Mouse (Mus musculus) layer of hippocampus, adult 2 months (tissue): ENCODE results near the gene Tmem135. TPM values are rescaled to one million over a fixed set of nuclear protein-coding genes. Genes with fewer than 3 reads are reported as not detected.

Source experiments
- DNase-seq, 2 experiments: peaks; one replicate each; pipeline ENCODE4 v3.0.0; 2022; ENCODE audit warnings: low spot score in 2 of 2
- H3K27ac ChIP-seq: fragments of 200-600 bp; 2 replicates; pipeline ENCODE4 v1.8.1; 2022
- H3K4me3 ChIP-seq: fragments of 200-600 bp; 2 replicates; pipeline ENCODE4 v1.8.1; 2022; ENCODE audit warnings: mild to moderate bottlenecking
- CTCF ChIP-seq: fragments of 200-600 bp; conservative IDR thresholded peaks from 2 replicates; pipeline ENCODE4 v1.8.1; 2022; ENCODE audit warnings: antibody characterized with exemption, mild to moderate bottlenecking, moderate library complexity
- total RNA-seq, 2 experiments: library from RNA; stranded (reverse); gene quantifications; 2 replicates each; pipeline ENCODE4 v1.2.3; 2021

The Tmem135 gene
- total RNA-seq, 2 experiments from 2014 or later = 73.3 to 74.1 TPM

DNA sequence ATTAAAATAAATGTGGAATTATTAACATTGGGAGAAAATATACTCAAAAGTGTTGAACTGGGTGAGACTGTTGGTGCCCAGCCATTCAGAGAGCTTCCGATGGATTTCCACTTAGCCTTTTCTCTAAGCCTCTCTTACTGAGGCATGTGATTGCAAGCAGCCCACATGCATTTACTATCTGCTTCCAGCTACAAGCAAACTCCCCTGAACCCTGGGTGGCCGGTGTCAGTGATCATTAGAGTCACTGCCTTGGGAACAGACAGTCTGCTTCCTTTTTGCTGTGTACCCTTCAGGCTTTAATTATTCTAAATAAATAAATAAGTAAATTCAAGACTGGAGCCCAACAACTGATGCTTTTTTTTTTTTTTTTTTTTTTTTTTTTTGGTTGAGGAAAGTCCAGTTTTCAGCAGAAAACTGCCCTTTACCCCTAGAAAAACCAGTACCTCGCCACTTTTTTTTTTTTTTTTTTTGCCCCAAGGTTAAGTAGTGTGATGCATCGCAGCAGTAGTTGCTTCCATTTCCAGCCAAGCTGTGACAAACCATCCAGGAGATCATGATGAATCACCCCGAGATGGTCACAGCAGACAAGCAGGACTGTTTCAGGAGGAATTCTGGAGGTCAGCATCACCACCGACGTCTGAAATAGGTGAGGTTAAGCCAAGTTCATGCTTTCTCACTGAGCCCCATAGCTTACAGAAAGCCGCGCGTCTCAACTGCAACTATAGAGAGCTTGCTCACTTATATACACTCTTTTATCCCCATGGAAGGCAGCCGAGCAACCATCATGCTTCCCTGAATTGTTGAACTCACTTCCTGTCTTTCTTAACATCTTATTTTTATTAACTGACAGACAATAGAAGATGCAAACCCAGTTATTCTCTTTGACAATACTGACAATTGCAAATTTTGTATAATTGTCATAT, 22.0 kb upstream of the Tmem135 start:
- Histone ChIP-seq H3K27ac (no peak overlapping the region), H3K4me3 (no peak overlapping the region)
- no peak for TF ChIP-seq CTCF
- DNase-seq = no peak

DNA sequence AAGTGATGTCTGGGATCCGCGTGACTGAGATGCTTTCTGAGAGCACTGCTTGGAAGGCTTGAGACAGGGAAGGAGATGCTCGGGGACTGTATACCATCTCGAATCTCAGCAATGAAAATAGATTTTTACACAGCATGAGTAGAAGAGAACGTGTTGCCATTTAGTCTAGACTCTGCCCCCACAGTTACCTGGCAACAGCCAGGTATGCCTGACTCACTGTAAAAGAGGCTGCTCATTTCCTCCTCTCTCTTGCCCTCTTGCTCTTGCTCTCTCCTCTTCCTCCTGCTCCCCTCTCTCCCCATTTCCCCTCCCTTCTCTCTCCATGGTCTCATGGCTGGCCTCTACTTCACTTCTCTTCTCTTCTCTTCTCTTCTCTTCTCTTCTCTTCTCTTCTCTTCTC, 20.6 kb upstream of the Tmem135 start:
- no peak for DNase-seq
- no peak overlapping the region for H3K4me3 ChIP-seq
- no peak overlapping the region for H3K27ac ChIP-seq
- TF ChIP-seq CTCF = no peak

DNA sequence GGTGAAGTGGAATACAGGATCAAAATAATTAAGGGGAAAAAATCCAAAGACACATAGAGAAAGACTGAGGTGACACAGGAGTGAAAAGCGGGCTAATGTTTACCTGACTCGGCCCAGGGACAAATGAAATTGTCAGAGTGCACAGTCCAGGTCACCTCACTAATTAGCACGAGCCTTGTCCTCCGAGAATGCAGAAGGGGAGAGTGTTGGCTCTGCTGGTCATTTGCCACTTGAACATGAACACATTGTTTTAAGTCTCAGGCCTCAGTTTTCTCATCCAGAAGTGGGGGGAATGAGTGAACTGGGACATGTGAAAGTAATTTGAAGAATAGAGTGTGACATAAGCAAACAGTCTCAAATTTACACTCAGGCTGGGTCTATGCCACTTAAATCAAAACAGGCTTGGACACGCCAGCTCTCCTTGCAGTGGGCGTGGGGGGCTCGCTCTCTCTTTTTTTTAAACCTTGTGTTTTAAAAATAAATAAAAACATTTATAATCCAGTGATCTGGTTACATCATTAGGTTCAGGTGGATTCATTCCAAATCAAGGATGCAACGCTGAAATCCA, 19.8 kb upstream of the Tmem135 start:
- H3K4me3 ChIP-seq = no peak overlapping the region
- TF ChIP-seq CTCF = no peak
- no peak for DNase-seq
- no peak overlapping the region for H3K27ac ChIP-seq

DNA sequence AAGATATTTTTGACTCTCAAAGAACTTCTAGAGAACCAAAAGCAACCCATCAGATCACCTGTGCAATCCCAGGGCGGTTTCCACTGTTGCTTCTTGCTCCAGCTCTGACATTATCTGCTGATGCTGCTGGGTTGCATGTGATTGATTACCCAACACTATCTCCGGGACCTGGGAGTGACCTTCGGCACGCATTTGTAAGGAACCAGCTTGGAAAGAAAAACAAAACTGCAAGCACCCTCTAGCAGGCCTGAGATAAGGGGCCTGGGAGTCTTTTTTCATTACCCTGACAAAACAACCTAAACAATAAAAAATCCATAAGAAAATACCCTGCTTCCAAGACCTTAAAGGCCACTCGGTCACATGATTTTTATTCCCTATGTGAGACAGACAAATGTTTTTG, 19.2 kb upstream of the Tmem135 start:
- TF ChIP-seq CTCF = no peak
- no peak for DNase-seq
- H3K4me3 ChIP-seq = no peak overlapping the region
- H3K27ac ChIP-seq = no peak overlapping the region

DNA sequence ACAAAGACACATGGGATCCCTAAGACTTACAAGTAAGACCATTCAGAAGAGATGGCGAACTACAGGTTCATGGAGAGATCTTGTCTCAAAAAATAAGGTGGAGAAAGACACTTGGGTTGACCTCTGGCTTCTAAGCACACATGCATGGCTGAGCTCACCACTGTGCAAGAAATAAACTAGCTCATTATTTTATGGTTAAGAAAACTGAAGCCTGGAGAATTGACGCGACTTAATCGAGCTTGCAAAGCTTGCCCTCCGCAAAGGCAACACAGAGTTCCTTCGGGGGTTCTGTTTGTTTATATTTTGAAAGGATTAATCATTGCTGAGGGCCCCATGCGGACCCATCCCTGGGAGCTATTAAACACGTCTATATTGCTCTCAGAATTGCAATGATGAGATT, 18.6 kb upstream of the Tmem135 start:
- H3K4me3 ChIP-seq = no peak overlapping the region
- H3K27ac ChIP-seq = no peak overlapping the region
- no peak for DNase-seq
- TF ChIP-seq CTCF = no peak

DNA sequence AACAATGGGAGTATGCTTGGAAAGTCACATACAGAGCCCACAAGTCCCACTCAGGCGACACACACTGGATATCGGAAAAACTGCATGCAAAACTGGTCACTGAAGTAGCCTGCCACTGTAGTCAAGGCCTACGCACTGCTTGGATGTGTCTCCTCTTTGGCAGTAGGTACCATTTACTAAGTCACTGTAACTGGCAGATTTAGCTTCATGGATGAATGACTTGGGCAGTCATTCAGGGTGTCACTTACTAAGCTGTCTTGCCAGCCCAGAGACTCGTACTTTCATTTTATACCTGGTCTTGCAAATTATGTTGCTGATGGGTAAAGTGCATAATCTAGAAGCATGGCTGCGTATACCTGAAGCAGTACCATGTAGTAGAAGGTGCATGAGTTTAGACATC, 17.3 kb upstream of the Tmem135 start:
- H3K27ac ChIP-seq = no peak overlapping the region
- no peak for DNase-seq
- TF ChIP-seq CTCF = no peak
- H3K4me3 ChIP-seq = no peak overlapping the region

DNA sequence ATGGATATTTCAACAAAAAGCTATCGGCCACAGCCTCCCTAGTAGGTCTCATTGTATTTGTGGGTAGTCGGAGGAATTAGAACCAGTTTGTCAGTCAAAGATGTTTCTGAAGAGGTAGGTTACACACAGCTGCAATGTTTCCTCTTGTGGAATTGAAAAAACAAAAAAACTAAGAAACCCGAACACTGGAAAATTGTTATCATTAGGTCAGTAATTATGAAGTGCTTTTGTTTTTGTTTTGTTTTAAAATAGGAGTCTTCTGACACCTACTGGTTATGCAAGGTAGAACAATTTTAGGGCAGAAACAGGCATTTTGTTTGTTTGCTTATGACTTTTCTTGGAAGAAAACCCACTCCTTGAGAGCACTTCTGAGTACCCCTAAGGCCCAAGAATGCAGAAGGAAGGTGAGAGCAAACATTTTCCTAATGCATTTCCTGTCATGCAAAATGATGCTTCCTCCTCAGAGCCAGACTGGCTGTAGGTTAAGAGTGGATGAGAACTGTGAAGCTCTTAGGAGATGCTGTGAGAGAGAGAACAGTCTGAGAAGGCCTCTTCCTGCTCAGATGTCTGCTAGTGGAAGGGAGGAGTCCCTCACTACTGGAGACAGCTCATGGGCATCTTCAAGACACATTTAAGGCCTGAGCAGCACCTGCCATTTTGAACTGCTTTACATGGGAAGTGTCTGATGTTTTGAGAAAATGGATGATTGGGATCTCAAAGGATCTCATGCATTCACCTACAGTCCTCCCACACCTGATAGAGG, 15.1 kb upstream of the Tmem135 start:
- peak overlapping the region; percentile 33; the same call in 1 of the 2 replicates for H3K4me3 ChIP-seq
- no peak for DNase-seq
- H3K27ac ChIP-seq = peak overlapping the region; percentile 54; the same call in 1 of the 2 replicates
- peak; percentile 94 for TF ChIP-seq CTCF

DNA sequence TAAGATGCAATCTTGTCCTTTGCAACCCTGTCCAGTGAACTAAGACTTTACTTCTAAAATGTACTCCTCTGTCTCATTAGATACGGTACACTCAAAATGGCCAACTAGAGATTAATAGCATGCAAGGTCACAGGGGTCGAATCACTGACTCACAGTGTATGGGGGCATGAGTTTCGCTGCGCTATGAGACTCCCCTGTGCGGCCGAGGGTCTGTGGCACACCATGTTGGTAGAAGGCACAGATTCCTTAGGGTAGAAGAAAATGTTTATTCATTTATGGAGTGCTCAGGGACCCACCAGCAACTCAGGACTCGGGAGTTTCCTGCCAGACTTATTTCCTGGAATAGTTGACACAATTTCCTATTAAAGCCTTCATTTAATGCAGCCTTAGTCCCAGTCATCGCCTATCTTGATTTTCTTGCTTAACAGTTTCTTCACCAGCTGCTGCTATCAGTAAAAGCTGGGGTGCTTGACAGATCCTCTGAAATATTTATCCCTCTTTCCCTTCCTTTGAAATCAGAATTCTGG, 14.2 kb upstream of the Tmem135 start:
- DNase-seq = no peak
- Histone ChIP-seq H3K27ac (no peak overlapping the region), H3K4me3 (no peak overlapping the region)
- no peak for TF ChIP-seq CTCF

DNA sequence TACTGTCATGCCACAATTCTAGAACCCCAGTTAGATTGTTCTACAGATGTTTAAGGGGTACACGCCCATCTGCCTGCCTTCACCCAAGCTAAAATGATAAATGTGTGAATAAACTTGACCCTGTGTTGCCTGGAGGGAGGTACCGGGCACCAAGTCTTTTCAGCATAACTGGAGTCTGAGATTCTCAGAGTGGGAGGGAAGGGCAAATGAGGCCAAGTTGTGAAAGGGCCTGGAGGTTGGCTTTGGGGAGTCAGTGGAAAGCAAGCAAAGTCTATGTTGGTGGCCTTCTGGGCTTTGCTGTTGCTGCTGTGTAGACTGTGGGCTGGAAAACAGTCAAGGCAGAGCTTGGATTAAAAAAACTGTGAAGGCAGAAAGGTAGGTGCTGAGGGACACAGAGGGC, 13.7 kb upstream of the Tmem135 start:
- TF ChIP-seq CTCF = no peak

DNA sequence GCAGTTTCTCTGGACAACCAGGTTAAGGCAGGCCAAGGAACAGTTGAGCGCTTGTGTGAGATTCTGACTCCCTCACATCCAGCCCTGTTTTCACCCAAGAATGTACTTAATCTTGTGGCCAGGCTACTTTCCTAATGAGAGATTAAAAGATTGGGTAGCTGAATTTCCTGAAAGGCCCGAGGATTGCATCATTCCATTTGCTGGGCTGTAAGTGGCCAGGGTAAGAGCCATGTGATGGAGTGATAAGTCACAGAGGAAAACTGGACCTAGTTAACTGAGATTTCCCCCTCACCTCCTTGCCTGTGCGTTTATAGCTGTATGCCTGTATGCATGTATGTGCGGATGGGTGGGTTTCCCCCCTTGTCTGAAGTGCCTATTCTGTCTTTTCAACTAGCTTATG, 12.0 kb upstream of the Tmem135 start:
- no peak for DNase-seq
- no peak for TF ChIP-seq CTCF
- no peak overlapping the region for H3K4me3 ChIP-seq
- H3K27ac ChIP-seq = no peak overlapping the region

More for the DNA sequence above, 13.7 kb upstream of the Tmem135 start:
- H3K27ac ChIP-seq = no peak overlapping the region
- H3K4me3 ChIP-seq = no peak overlapping the region
- DNase-seq = no peak

DNA sequence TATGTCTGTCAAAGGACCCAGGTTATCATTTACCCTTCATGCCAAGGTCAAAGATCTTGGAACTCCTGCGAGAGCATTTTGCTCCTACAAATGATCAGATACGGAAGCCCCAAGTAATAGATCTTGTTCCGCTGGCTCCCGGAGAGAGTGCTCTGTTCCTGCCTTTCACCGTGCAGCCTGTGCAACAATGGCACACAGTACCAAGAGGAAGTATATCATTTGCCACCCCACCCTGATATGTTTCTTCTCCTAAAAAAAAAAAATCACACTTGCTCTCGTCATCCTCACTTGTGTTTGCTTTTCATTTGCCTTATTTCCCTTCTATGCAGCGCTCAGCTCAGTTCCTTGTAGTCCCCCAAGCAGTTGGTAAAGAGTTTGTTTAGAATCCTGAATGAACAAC, 8.1 kb upstream of the Tmem135 start:
- Histone ChIP-seq H3K4me3 (no peak overlapping the region), H3K27ac (no peak overlapping the region)
- no peak for TF ChIP-seq CTCF
- no peak for DNase-seq

DNA sequence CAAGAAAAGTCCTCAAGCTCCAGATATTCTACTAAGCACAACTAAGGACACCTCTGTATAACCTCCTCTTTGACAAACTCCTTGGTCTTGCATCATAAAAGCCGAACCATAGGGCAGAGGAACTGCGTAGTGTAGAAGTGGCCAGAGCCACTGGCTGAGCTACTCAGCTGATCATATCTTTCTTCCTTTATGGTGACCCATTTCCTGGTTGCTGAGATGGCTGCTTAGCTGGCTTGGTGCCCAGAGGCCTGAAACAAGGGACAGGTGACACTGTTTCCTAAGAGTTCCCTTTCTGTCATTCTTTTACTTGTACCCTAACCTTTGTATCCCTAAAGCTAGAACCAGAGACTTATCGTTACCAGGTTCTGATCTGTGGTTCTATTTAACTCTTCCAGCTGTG, 7.3 kb upstream of the Tmem135 start:
- no peak for TF ChIP-seq CTCF
- Histone ChIP-seq H3K4me3 (no peak overlapping the region), H3K27ac (no peak overlapping the region)
- DNase-seq = no peak

DNA sequence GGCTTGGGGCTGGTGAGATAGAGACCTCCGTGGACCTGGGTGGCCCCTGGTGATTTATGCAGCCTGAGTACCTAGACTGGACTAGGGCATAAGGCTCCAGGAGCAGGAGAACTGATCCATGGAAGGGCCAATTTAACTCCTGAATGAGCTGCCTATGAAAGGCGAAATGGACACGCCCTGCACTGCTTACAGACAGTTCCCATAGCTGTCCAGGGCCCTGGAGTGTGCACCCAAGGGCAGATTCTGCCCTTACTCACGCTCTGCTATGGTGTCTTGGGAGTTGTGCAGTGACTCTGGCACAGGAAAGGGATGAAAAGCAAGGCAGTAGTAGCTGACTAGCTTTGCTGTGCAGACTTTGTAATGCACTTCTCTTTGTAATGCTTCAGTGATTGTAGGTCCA, 6.3 kb upstream of the Tmem135 start:
- Histone ChIP-seq H3K4me3 (no peak overlapping the region), H3K27ac (no peak overlapping the region)
- no peak for DNase-seq
- no peak for TF ChIP-seq CTCF
